Mouse (Mus musculus) hindbrain, embryonic 10.5 days (tissue): ENCODE results near the gene Tbc1d4. TPM values are rescaled to one million over a fixed set of nuclear protein-coding genes. Genes with fewer than 3 reads are reported as not detected.

Source experiments
- DNase-seq: peaks from one replicate; pipeline ENCODE4 v3.0.0-alpha.2; 2017; ENCODE audit warnings: low spot score
- H3K27ac ChIP-seq: fragments of 300-500 bp; sonication (generic); 2 replicates; pipeline ENCODE4 v1.5.1; 2016; ENCODE audit warnings: mild to moderate bottlenecking, moderate library complexity
- H3K27me3 ChIP-seq: fragments of 300-500 bp; sonication (generic); 2 replicates; pipeline ENCODE4 v1.6.1; 2016; ENCODE audit warnings: mild to moderate bottlenecking; ENCODE audit not compliant: poor library complexity, insufficient read depth, severe bottlenecking
- H3K36me3 ChIP-seq: fragments of 300-500 bp; sonication (generic); 2 replicates; pipeline ENCODE4 v1.6.1; 2016; ENCODE audit warnings: mild to moderate bottlenecking, moderate library complexity
- H3K4me1 ChIP-seq: fragments of 300-500 bp; sonication (generic); replicated peaks from 2 replicates; pipeline ENCODE4 v1.6.1; 2016; ENCODE audit warnings: mild to moderate bottlenecking
- H3K4me3 ChIP-seq: fragments of 300-500 bp; sonication (generic); 2 replicates; pipeline ENCODE4 v1.5.1; 2016; ENCODE audit warnings: mild to moderate bottlenecking, moderate library complexity
- H3K9me3 ChIP-seq: fragments of 300-500 bp; sonication (generic); 2 replicates; pipeline ENCODE4 v1.6.1; 2016; ENCODE audit warnings: mild to moderate bottlenecking, moderate library complexity
- whole genome bisulfite sequencing: fragments of 180-500 bp; shearing (Covaris S2); methylation state at CpG from one replicate; pipeline ENCODE4 v1.1.7; 2016; 5-methylcytosine and 5-hydroxymethylcytosine counted together
- polyA plus RNA-seq: library from polyadenylated mRNA; unstranded; fragments of >200 nt; fragmentation: Nextera tagmentation; extraction: Ambion mirVana; gene quantifications from 2 replicates; pipeline ENCODE4 v1.2.1, GENCODE M21; 2016

Gene Tbc1d4
- polyA plus RNA-seq, 1 experiment from 2014 or later = 6.0 TPM

GRCm38 (mm10) chr14:101469475-101470093, 139.4 kb downstream of the Tbc1d4 start:
- 95% methylated on average over 5 of the region's 5 CpGs for WGBS
- DNase-seq = no peak
- no peaks in the 10 kb centered on the region for H3K9me3 ChIP-seq

GRCm38 (mm10) chr14:101468143-101468542, 140.8 kb downstream of the Tbc1d4 start:
- H3K4me3 ChIP-seq = no peak overlapping the region
- H3K36me3 ChIP-seq = no peaks in the 10 kb centered on the region
- H3K9me3 ChIP-seq = no peaks in the 10 kb centered on the region
- no peaks in the 10 kb centered on the region for H3K27me3 ChIP-seq
- H3K27ac ChIP-seq = no peak overlapping the region
- no peaks in the 10 kb centered on the region for H3K4me1 ChIP-seq
- 89% methylated on average over 4 of the region's 4 CpGs for WGBS
- DNase-seq = no peak

More at GRCm38 (mm10) chr14:101469475-101470093, 139.4 kb downstream of the Tbc1d4 start:
- no peaks in the 10 kb centered on the region for H3K27me3 ChIP-seq
- H3K36me3 ChIP-seq = no peaks in the 10 kb centered on the region
- H3K27ac ChIP-seq = no peak overlapping the region
- no peaks in the 10 kb centered on the region for H3K4me1 ChIP-seq
- H3K4me3 ChIP-seq = no peak overlapping the region

- WGBS = 91% methylated on average over 1 of the region's 1 CpGs
- H3K27ac ChIP-seq = no peak overlapping the region
- H3K9me3 ChIP-seq = no peaks in the 10 kb centered on the region
- H3K36me3 ChIP-seq = no peaks in the 10 kb centered on the region
- no peaks in the 10 kb centered on the region for H3K4me1 ChIP-seq
- DNase-seq = no peak
- H3K4me3 ChIP-seq = no peak overlapping the region
- no peaks in the 10 kb centered on the region for H3K27me3 ChIP-seq
Measured at GRCm38 (mm10) chr14:101467532-101467931, 141.5 kb downstream of the Tbc1d4 start.

GRCm38 (mm10) chr14:101466521-101466920, 142.5 kb downstream of the Tbc1d4 start:
- no peaks in the 10 kb centered on the region for H3K9me3 ChIP-seq

GRCm38 (mm10) chr14:101465893-101466292, 143.1 kb downstream of the Tbc1d4 start:
- no peaks in the 10 kb centered on the region for H3K36me3 ChIP-seq
- H3K27ac ChIP-seq = no peak overlapping the region
- 92% methylated on average over 3 of the region's 3 CpGs for WGBS
- no peaks in the 10 kb centered on the region for H3K4me1 ChIP-seq
- H3K4me3 ChIP-seq = no peak overlapping the region
- DNase-seq = no peak
- H3K27me3 ChIP-seq = no peaks in the 10 kb centered on the region
- no peaks in the 10 kb centered on the region for H3K9me3 ChIP-seq

More at GRCm38 (mm10) chr14:101466521-101466920, 142.5 kb downstream of the Tbc1d4 start:
- WGBS = 90% methylated on average over 11 of the region's 11 CpGs
- H3K27ac ChIP-seq = no peak overlapping the region
- H3K4me1 ChIP-seq = no peaks in the 10 kb centered on the region
- H3K36me3 ChIP-seq = no peaks in the 10 kb centered on the region
- DNase-seq = no peak
- no peak overlapping the region for H3K4me3 ChIP-seq
- no peaks in the 10 kb centered on the region for H3K27me3 ChIP-seq

- 34% methylated on average over 6 of the region's 6 CpGs for WGBS
- Histone ChIP-seq H3K27me3 (no peaks in the 10 kb centered on the region), H3K9me3 (no peaks in the 10 kb centered on the region), H3K4me1 (no peaks in the 10 kb centered on the region), H3K4me3 (no peak overlapping the region), H3K27ac (no peak overlapping the region), H3K36me3 (no peaks in the 10 kb centered on the region)
- DNase-seq = peak; percentile 32
Measured at GRCm38 (mm10) chr14:101460768-101461167, 148.2 kb downstream of the Tbc1d4 start.

- Histone ChIP-seq H3K27ac (no peak overlapping the region), H3K4me1 (no peaks in the 10 kb centered on the region), H3K36me3 (no peaks in the 10 kb centered on the region), H3K9me3 (no peaks in the 10 kb centered on the region), H3K4me3 (no peak overlapping the region), H3K27me3 (no peaks in the 10 kb centered on the region)
- WGBS = 82% methylated on average over 6 of the region's 6 CpGs
- no peak for DNase-seq
Measured at GRCm38 (mm10) chr14:101452915-101453314, 156.1 kb downstream of the Tbc1d4 start.

GRCm38 (mm10) chr14:101447857-101448256, 161.1 kb downstream of the Tbc1d4 start:
- no peaks in the 10 kb centered on the region for H3K9me3 ChIP-seq
- DNase-seq = no peak
- H3K4me1 ChIP-seq = no peaks in the 10 kb centered on the region
- H3K27ac ChIP-seq = no peak overlapping the region
- no peaks in the 10 kb centered on the region for H3K36me3 ChIP-seq
- H3K4me3 ChIP-seq = no peak overlapping the region
- no peaks in the 10 kb centered on the region for H3K27me3 ChIP-seq
- 86% methylated on average over 4 of the region's 4 CpGs for WGBS

GRCm38 (mm10) chr14:101445205-101445604, 163.8 kb downstream of the Tbc1d4 start:
- H3K36me3 ChIP-seq = no peaks in the 10 kb centered on the region
- H3K4me3 ChIP-seq = no peak overlapping the region
- DNase-seq = no peak
- no peak overlapping the region for H3K27ac ChIP-seq
- no peaks in the 10 kb centered on the region for H3K27me3 ChIP-seq
- 56% methylated on average over 5 of the region's 5 CpGs for WGBS
- H3K4me1 ChIP-seq = no peaks in the 10 kb centered on the region
- H3K9me3 ChIP-seq = no peaks in the 10 kb centered on the region

- Histone ChIP-seq H3K27ac (no peak overlapping the region), H3K4me1 (no peaks in the 10 kb centered on the region), H3K9me3 (no peaks in the 10 kb centered on the region), H3K36me3 (no peaks in the 10 kb centered on the region), H3K27me3 (no peaks in the 10 kb centered on the region), H3K4me3 (no peak overlapping the region)
- DNase-seq = no peak
- 91% methylated on average over 3 of the region's 3 CpGs for WGBS
Measured at GRCm38 (mm10) chr14:101437925-101438324, 171.1 kb downstream of the Tbc1d4 start.

GRCm38 (mm10) chr14:101430536-101430935, 178.5 kb downstream of the Tbc1d4 start:
- WGBS = 92% methylated on average over 5 of the region's 5 CpGs
- Histone ChIP-seq H3K27me3 (no peaks in the 10 kb centered on the region), H3K27ac (no peak overlapping the region), H3K4me3 (no peak overlapping the region), H3K36me3 (no peaks in the 10 kb centered on the region), H3K4me1 (no peaks in the 10 kb centered on the region), H3K9me3 (no peaks in the 10 kb centered on the region)
- DNase-seq = no peak

- DNase-seq = no peak
- H3K36me3 ChIP-seq = no peaks in the 10 kb centered on the region
- no peaks in the 10 kb centered on the region for H3K9me3 ChIP-seq
- WGBS = 43% methylated on average over 3 of the region's 3 CpGs
- H3K27ac ChIP-seq = no peak overlapping the region
- no peak overlapping the region for H3K4me3 ChIP-seq
- H3K4me1 ChIP-seq = no peaks in the 10 kb centered on the region
- H3K27me3 ChIP-seq = no peaks in the 10 kb centered on the region
Measured at GRCm38 (mm10) chr14:101428805-101429516, 180.0 kb downstream of the Tbc1d4 start.

GRCm38 (mm10) chr14:101417679-101418078, 191.3 kb downstream of the Tbc1d4 start:
- Histone ChIP-seq H3K36me3 (no peaks in the 10 kb centered on the region), H3K9me3 (no peaks in the 10 kb centered on the region), H3K4me1 (no peaks in the 10 kb centered on the region), H3K27ac (no peak overlapping the region), H3K27me3 (no peaks in the 10 kb centered on the region), H3K4me3 (no peak overlapping the region)
- 81% methylated on average over 2 of the region's 2 CpGs for WGBS
- DNase-seq = no peak
